Mouse (Mus musculus) CH12.LX (cell line): ENCODE results near the gene Sult6b2. TPM values are rescaled to one million over a fixed set of nuclear protein-coding genes. Genes with fewer than 3 reads are reported as not detected.
A peak's percentile ranks its signal among the peaks of the same experiment; 100 is the strongest.

Experiments used
- DNase-seq: peaks from one replicate; pipeline ENCODE4 v3.0.0-alpha.2; 2013; ENCODE audit errors: extremely low read depth
- H3K27ac ChIP-seq: 2 replicates; pipeline ENCODE4 v1.5.1; 2012; ENCODE audit warnings: low read depth, mild to moderate bottlenecking, control low read depth, moderate library complexity; ENCODE audit not compliant: insufficient read depth
- H3K27me3 ChIP-seq: replicated peaks from 2 replicates; pipeline ENCODE3; 2012; ENCODE audit warnings: inconsistent platforms
- H3K36me3 ChIP-seq, 2 experiments: replicated peaks in 1 of 2; 2 replicates each; pipeline versions ENCODE3 to v1.6.1; 2012; ENCODE audit warnings: inconsistent platforms in 1 of 2, low read length in 1 of 2, mild to moderate bottlenecking in 1 of 2, mixed read lengths in 1 of 2, moderate library complexity in 1 of 2; ENCODE audit not compliant: control insufficient read depth in 1 of 2, insufficient read depth in 1 of 2
- H3K4me1 ChIP-seq, 2 experiments: 2 replicates each; pipeline ENCODE4 v1.6.1; 2012; ENCODE audit warnings: inconsistent platforms in 1 of 2, moderate library complexity in 1 of 2; ENCODE audit not compliant: insufficient read depth in 2 of 2, control insufficient read depth in 1 of 2
- H3K4me2 ChIP-seq: 2 replicates; pipeline ENCODE4 v1.6.1; 2012; ENCODE audit warnings: low read depth, mild to moderate bottlenecking, control low read depth; ENCODE audit not compliant: poor library complexity, insufficient read depth, severe bottlenecking
- H3K4me3 ChIP-seq, 3 experiments: fragments of 150-350 bp in 1 of 3; sonication (generic) in 1 of 3; replicated peaks in 1 of 3; 2 replicates each; pipeline versions ENCODE3 to v1.5.1; 2011 to 2012; ENCODE audit warnings: low read depth in 2 of 3, low read length in 2 of 3, mild to moderate bottlenecking in 2 of 3, moderate library complexity in 2 of 3, control low read depth in 1 of 3, improper control_type of control experiment in 1 of 3, inconsistent platforms in 1 of 3, mixed read lengths in 1 of 3; ENCODE audit not compliant: poor library complexity in 1 of 3
- H3K79me2 ChIP-seq: replicated peaks from 2 replicates; pipeline ENCODE4 v1.6.1; 2012; ENCODE audit warnings: mild to moderate bottlenecking, moderate library complexity; ENCODE audit not compliant: control insufficient read depth, poor library complexity, insufficient read depth, severe bottlenecking; ENCODE audit errors: extremely low read depth
- H3K9ac ChIP-seq: 2 replicates; pipeline ENCODE4 v1.6.1; 2012; ENCODE audit warnings: low read depth, mild to moderate bottlenecking, control low read depth, moderate library complexity; ENCODE audit not compliant: insufficient read depth
- H3K9me3 ChIP-seq: replicated peaks from 2 replicates; pipeline ENCODE3; 2012; ENCODE audit warnings: low read length, inconsistent platforms, mixed read lengths
- BHLHE40 ChIP-seq: IDR thresholded peaks from 2 replicates; pipeline ENCODE4 v1.6.1; 2011; ENCODE audit warnings: mild to moderate bottlenecking, low read depth, low read length, improper control_type of control experiment
- CHD1 ChIP-seq: IDR thresholded peaks from 2 replicates; pipeline ENCODE4 v1.6.1; 2012; ENCODE audit warnings: low read depth, low read length, improper control_type of control experiment, inconsistent platforms
- CTCF ChIP-seq, 2 experiments: IDR thresholded peaks in 1 of 2; conservative IDR thresholded peaks in 1 of 2; 2 replicates each; pipeline ENCODE4 v1.5.1; 2011 to 2012; ENCODE audit warnings: low read depth in 2 of 2, low read length in 2 of 2, improper control_type of control experiment in 1 of 2, inconsistent platforms in 1 of 2, mild to moderate bottlenecking in 1 of 2, moderate library complexity in 1 of 2
- E2F4 ChIP-seq: IDR thresholded peaks from 2 replicates; pipeline ENCODE4 v1.6.1; 2011; ENCODE audit warnings: low read depth, low read length, improper control_type of control experiment; ENCODE audit not compliant: insufficient replicate concordance
- ELF1 ChIP-seq: IDR thresholded peaks from 2 replicates; pipeline ENCODE4 v1.6.1; 2014; ENCODE audit warnings: low read depth, mild to moderate bottlenecking, inconsistent platforms, low read length, improper control_type of control experiment
- ETS1 ChIP-seq: conservative IDR thresholded peaks from 2 replicates; pipeline ENCODE4 v1.6.1; 2012; ENCODE audit warnings: low read depth, mild to moderate bottlenecking, inconsistent platforms, low read length, improper control_type of control experiment, moderate library complexity
- GABPA ChIP-seq: IDR thresholded peaks from 2 replicates; pipeline ENCODE4 v1.6.1; 2012; ENCODE audit warnings: low read depth, low read length, improper control_type of control experiment, inconsistent platforms; ENCODE audit not compliant: insufficient replicate concordance
- MAFK ChIP-seq: IDR thresholded peaks from 2 replicates; pipeline ENCODE4 v1.6.1; 2011; ENCODE audit warnings: low read length, improper control_type of control experiment; ENCODE audit not compliant: insufficient replicate concordance
- MEF2A ChIP-seq: IDR thresholded peaks from 2 replicates; pipeline ENCODE4 v1.6.1; 2014; ENCODE audit warnings: low read depth, mild to moderate bottlenecking, inconsistent platforms, low read length, improper control_type of control experiment, borderline replicate concordance
- MYC ChIP-seq: IDR thresholded peaks from 2 replicates; pipeline ENCODE4 v1.6.1; 2011; ENCODE audit warnings: low read depth, mild to moderate bottlenecking, improper control_type of control experiment, low read length
- PAX5 ChIP-seq: IDR thresholded peaks from 2 replicates; pipeline ENCODE4 v1.6.1; 2012; ENCODE audit warnings: low read length, inconsistent platforms, mixed read lengths
- POLR2A ChIP-seq: IDR thresholded peaks from 2 replicates; pipeline ENCODE4 v1.6.1; 2011; ENCODE audit warnings: low read depth, mild to moderate bottlenecking, improper control_type of control experiment, low read length
- RAD21 ChIP-seq: IDR thresholded peaks from 2 replicates; pipeline ENCODE4 v1.6.1; 2011; ENCODE audit warnings: low read depth, mild to moderate bottlenecking, low read length, improper control_type of control experiment, moderate library complexity
- RCOR1 ChIP-seq: conservative IDR thresholded peaks from 2 replicates; pipeline ENCODE4 v1.6.1; 2012; ENCODE audit warnings: low read depth, mild to moderate bottlenecking, inconsistent platforms, low read length, improper control_type of control experiment
- TCF12 ChIP-seq: IDR thresholded peaks from 2 replicates; pipeline ENCODE4 v1.6.1; 2014; ENCODE audit warnings: low read depth, mild to moderate bottlenecking, inconsistent platforms, low read length, improper control_type of control experiment
- UBTF ChIP-seq: IDR thresholded peaks from 2 replicates; pipeline ENCODE4 v1.6.1; 2012; ENCODE audit warnings: low read depth, mild to moderate bottlenecking, inconsistent platforms, low read length, improper control_type of control experiment, moderate library complexity
- ZC3H11A ChIP-seq: IDR thresholded peaks from 2 replicates; pipeline ENCODE4 v1.6.1; 2012; ENCODE audit warnings: low read depth, mild to moderate bottlenecking, inconsistent platforms, low read length, improper control_type of control experiment
- dilution Hi-C: fragments of 300-500 bp; cut with MboI; formaldehyde crosslinking; loops from 2 replicates; pipeline ENCODE4 v1.14.3; 2020; ENCODE audit warnings: low sequenced_read_pairs; ENCODE audit not compliant: extremely low pct_unique_long_range_greater_than_20kb, extremely low pct_ligation_motif_present
- in situ Hi-C: fragments of 300-500 bp; cut with MboI; formaldehyde crosslinking; loops from 3 replicates; pipeline ENCODE4 v1.14.3; 2019; ENCODE audit warnings: low sequenced_read_pairs, low pct_ligation_motif_present, low pct_unique_long_range_greater_than_20kb, mixed read lengths
- polyA plus RNA-seq: library from polyadenylated mRNA; unstranded; fragments of >175 nt; gene quantifications from 2 replicates; pipeline ENCODE4 v1.2.1, GENCODE M21; 2012; ENCODE audit warnings: low read depth; ENCODE audit not compliant: insufficient read length
- total RNA-seq, 2 experiments: library from RNA; depleted of rRNA; stranded (reverse); fragments of 300-350 nt in 1 of 2; fragments of >200 nt in 1 of 2; gene quantifications; 2 replicates each; pipeline ENCODE4 v1.2.3; 2012 to 2014

The Sult6b2 gene
- total and polyA plus RNA-seq, 3 experiments, result 0.25 to 1.1 (median 0.54) TPM

- H3K4me2 ChIP-seq, result no peak overlapping the region
- H3K9me3 ChIP-seq, result no peaks in the 10 kb centered on the region
- in situ Hi-C loops (no loop called here), dilution Hi-C loops (no loop called here)
- H3K4me3 ChIP-seq, result no peak overlapping the region
- no peaks in the 10 kb centered on the region for H3K36me3 ChIP-seq
- peaks cover 8 to 15% of the 10 kb centered on the region in 2 experiments; a peak in 3 of 4 replicates for H3K4me1 ChIP-seq
- no peaks in the 10 kb centered on the region for H3K27me3 ChIP-seq
- no peak for TF ChIP-seq UBTF
- no peak for TF ChIP-seq RCOR1
- TF ChIP-seq ZC3H11A, result no peak
- no peak for TF ChIP-seq CHD1
- no peak for TF ChIP-seq ETS1
- no peak for TF ChIP-seq PAX5
- TF ChIP-seq POLR2A, result no peak
- TF ChIP-seq MEF2A, result no peak
- TF ChIP-seq GABPA, result no peak
- no peak for TF ChIP-seq BHLHE40
- TF ChIP-seq MYC, result no peak
- no peak for TF ChIP-seq CTCF (conservative IDR thresholded peaks at IDR 0.05 in 1 of 2, IDR thresholded peaks at IDR 0.05 in 1 of 2; ENCODE audit: low read depth in 2 of 2, low read length in 2 of 2)
- no peak for TF ChIP-seq TCF12
- TF ChIP-seq E2F4, result no peak
- TF ChIP-seq ELF1, result no peak
- no peak for TF ChIP-seq MAFK
- no peak overlapping the region for H3K27ac ChIP-seq
- H3K79me2 ChIP-seq, result no peaks in the 10 kb centered on the region
- DNase-seq, result no peak
- H3K9ac ChIP-seq, result no peak overlapping the region
Measured at GRCm38 (mm10) chr6:142801687-142802086, 2.6 kb downstream of the Sult6b2 start.

GRCm38 (mm10) chr6:142799704-142800374 lies 4.5 kb downstream of the Sult6b2 start:
- no peak overlapping the region for H3K4me2 ChIP-seq
- no peak overlapping the region for H3K9ac ChIP-seq
- dilution Hi-C loops, result no loop called here
- no peak overlapping the region for H3K27ac ChIP-seq
- in situ Hi-C loops, result no loop called here
- no peak overlapping the region for H3K4me3 ChIP-seq
- peaks cover 0 to 6% of the 10 kb centered on the region in 2 experiments; a peak in 2 of 4 replicates for H3K4me1 ChIP-seq
- TF ChIP-seq MAFK (0 out of 2 replicates have a peak, but pooled peaks have one; percentile 13), RAD21 (no peak)
- no peaks in the 10 kb centered on the region for H3K27me3 ChIP-seq
- H3K9me3 ChIP-seq, result no peaks in the 10 kb centered on the region
- H3K79me2 ChIP-seq, result no peaks in the 10 kb centered on the region
- no peak for DNase-seq
- H3K36me3 ChIP-seq, result no peaks in the 10 kb centered on the region
